Mouse (Mus musculus): ENCODE measurements around the gene Neurog2. TPM values are rescaled to one million over a fixed set of nuclear protein-coding genes. Genes with fewer than 3 reads are reported as not detected.

Gene Neurog2
- polyA plus RNA-seq, 2 experiments = 0.80 TPM; not detected in 1

GRCm38 (mm10) chr3:127630735-127631372, 2.1 kb upstream of the Neurog2 start:
- ATAC-seq (ENCODE audit: low FRiP score, low read depth) = no peak
- Histone ChIP-seq H3K9me3 (ENCODE audit: control insufficient read depth, low read length) (no peaks in the 10 kb centered on the region), H3K27me3 (ENCODE audit: control insufficient read depth, insufficient read depth, low read length) (peaks cover 95% of the 10 kb centered on the region), H3K4me2 (replicated peaks; ENCODE audit: low read depth, low read length, severe bottlenecking) (no peak overlapping the region), H3K9ac (ENCODE audit: low read depth, low read length, severe bottlenecking) (no peak overlapping the region), H3K4me3 (replicated peaks; ENCODE audit: low read length) (no peak overlapping the region), H3K4me1 (ENCODE audit: control insufficient read depth, insufficient read depth, low read length) (peaks cover 21% of the 10 kb centered on the region), H3K36me3 (ENCODE audit: control insufficient read depth, insufficient read depth, low read length) (no peaks in the 10 kb centered on the region), H3K27ac (replicated peaks; ENCODE audit: low read depth, low read length) (no peak overlapping the region)
- TF ChIP-seq POLR2A (IDR thresholded peaks at IDR 0.05; ENCODE audit: borderline replicate concordance, extremely low read depth, insufficient read depth, insufficient read length) = no peak
- 4% methylated on average over 17 of the region's 17 CpGs for WGBS
- no peak for DNase-seq (ENCODE audit: low spot score)

GRCm38 (mm10) chr3:127631582-127631981, 1.4 kb upstream of the Neurog2 start:
- Histone ChIP-seq H3K27me3 (ENCODE audit: control insufficient read depth, insufficient read depth, low read length) (peaks cover 95% of the 10 kb centered on the region), H3K4me1 (ENCODE audit: control insufficient read depth, insufficient read depth, low read length) (peaks cover 21% of the 10 kb centered on the region), H3K9ac (ENCODE audit: low read depth, low read length, severe bottlenecking) (no peak overlapping the region), H3K27ac (replicated peaks; ENCODE audit: low read depth, low read length) (no peak overlapping the region), H3K4me3 (replicated peaks; ENCODE audit: low read length) (no peak overlapping the region), H3K4me2 (replicated peaks; ENCODE audit: low read depth, low read length, severe bottlenecking) (no peak overlapping the region), H3K9me3 (ENCODE audit: control insufficient read depth, low read length) (no peaks in the 10 kb centered on the region), H3K36me3 (ENCODE audit: control insufficient read depth, insufficient read depth, low read length) (no peaks in the 10 kb centered on the region)
- WGBS = under 1% methylated on average over 10 of the region's 10 CpGs
- DNase-seq (ENCODE audit: low spot score) (no peak), ATAC-seq (ENCODE audit: low FRiP score, low read depth) (no peak)
- TF ChIP-seq POLR2A (IDR thresholded peaks at IDR 0.05; ENCODE audit: borderline replicate concordance, extremely low read depth, insufficient read depth, insufficient read length) = no peak

- 1% methylated on average over 25 of the region's 32 CpGs for WGBS
- no peak for DNase-seq (ENCODE audit: low spot score)
- no peaks in the 10 kb centered on the region for H3K36me3 ChIP-seq (ENCODE audit: control insufficient read depth, insufficient read depth, low read length)
- peak overlapping the region; percentile 66 for H3K4me2 ChIP-seq (replicated peaks; ENCODE audit: low read depth, low read length, severe bottlenecking)
- no peaks in the 10 kb centered on the region for H3K9me3 ChIP-seq (ENCODE audit: control insufficient read depth, low read length)
- ATAC-seq (ENCODE audit: low FRiP score, low read depth) = no peak
- peaks cover 21% of the 10 kb centered on the region for H3K4me1 ChIP-seq (ENCODE audit: control insufficient read depth, insufficient read depth, low read length)
- no peak for TF ChIP-seq POLR2A (IDR thresholded peaks at IDR 0.05; ENCODE audit: borderline replicate concordance, extremely low read depth, insufficient read depth, insufficient read length)
- H3K9ac ChIP-seq (ENCODE audit: low read depth, low read length, severe bottlenecking) = no peak overlapping the region
- H3K4me3 ChIP-seq (replicated peaks; ENCODE audit: low read length) = peak overlapping the region; percentile 40
- H3K27ac ChIP-seq (replicated peaks; ENCODE audit: low read depth, low read length) = no peak overlapping the region
- peaks cover 95% of the 10 kb centered on the region for H3K27me3 ChIP-seq (ENCODE audit: control insufficient read depth, insufficient read depth, low read length)
Observed at GRCm38 (mm10) chr3:127632531-127632930, 404 bp upstream of the Neurog2 start.

GRCm38 (mm10) chr3:127634101-127634983, 1.4 kb downstream of the Neurog2 start:
- Histone ChIP-seq H3K27me3 (ENCODE audit: control insufficient read depth, insufficient read depth, low read length) (peaks cover 96% of the 10 kb centered on the region), H3K4me3 (replicated peaks; ENCODE audit: low read length) (peak overlapping the region; percentile 40), H3K4me2 (replicated peaks; ENCODE audit: low read depth, low read length, severe bottlenecking) (peak overlapping the region; percentile 66), H3K4me1 (ENCODE audit: control insufficient read depth, insufficient read depth, low read length) (peaks cover 21% of the 10 kb centered on the region), H3K36me3 (ENCODE audit: control insufficient read depth, insufficient read depth, low read length) (no peaks in the 10 kb centered on the region), H3K9me3 (ENCODE audit: control insufficient read depth, low read length) (no peaks in the 10 kb centered on the region), H3K9ac (ENCODE audit: low read depth, low read length, severe bottlenecking) (0 out of 2 replicates have a peak overlapping the region, but pooled peaks have one; percentile 25), H3K27ac (replicated peaks; ENCODE audit: low read depth, low read length) (no peak overlapping the region)
- TF ChIP-seq POLR2A (IDR thresholded peaks at IDR 0.05; ENCODE audit: borderline replicate concordance, extremely low read depth, insufficient read depth, insufficient read length) = no peak
- DNase-seq (ENCODE audit: low spot score) = peak; percentile 68
- under 1% methylated on average over 38 of the region's 58 CpGs for WGBS
- peak; percentile 80 for ATAC-seq (ENCODE audit: low FRiP score, low read depth)

GRCm38 (mm10) chr3:127634984-127635349, 2.0 kb downstream of the Neurog2 start:
- no peak for ATAC-seq (ENCODE audit: low FRiP score, low read depth)
- no peak for TF ChIP-seq POLR2A (IDR thresholded peaks at IDR 0.05; ENCODE audit: borderline replicate concordance, extremely low read depth, insufficient read depth, insufficient read length)
- no peak overlapping the region for H3K4me3 ChIP-seq (replicated peaks; ENCODE audit: low read length)
- no peak for DNase-seq (ENCODE audit: low spot score)
- no peak overlapping the region for H3K9ac ChIP-seq (ENCODE audit: low read depth, low read length, severe bottlenecking)
- H3K4me1 ChIP-seq (ENCODE audit: control insufficient read depth, insufficient read depth, low read length) = peaks cover 23% of the 10 kb centered on the region
- H3K27ac ChIP-seq (replicated peaks; ENCODE audit: low read depth, low read length) = no peak overlapping the region
- WGBS = 4% methylated on average over 3 of the region's 3 CpGs
- H3K4me2 ChIP-seq (replicated peaks; ENCODE audit: low read depth, low read length, severe bottlenecking) = no peak overlapping the region
- H3K27me3 ChIP-seq (ENCODE audit: control insufficient read depth, insufficient read depth, low read length) = peaks cover 96% of the 10 kb centered on the region
- H3K9me3 ChIP-seq (ENCODE audit: control insufficient read depth, low read length) = no peaks in the 10 kb centered on the region
- no peaks in the 10 kb centered on the region for H3K36me3 ChIP-seq (ENCODE audit: control insufficient read depth, insufficient read depth, low read length)
